Mouse (Mus musculus) cerebellum, adult 2 months (tissue): Measurements from ENCODE around the gene Adh6b.

Experiments used
- CTCF ChIP-seq: fragments of 200-500 bp; IDR thresholded peaks from 2 replicates; pipeline ENCODE4 v1.5.1; 2011; ENCODE audit warnings: low read depth, mild to moderate bottlenecking, control low read depth, low read length, moderate library complexity, borderline replicate concordance; ENCODE audit not compliant: insufficient read depth
- POLR2A ChIP-seq: fragments of 200-500 bp; IDR thresholded peaks from 2 replicates; pipeline ENCODE4 v1.6.1; 2011; ENCODE audit warnings: low read length, control low read depth, borderline replicate concordance; ENCODE audit not compliant: insufficient read depth

DNA sequence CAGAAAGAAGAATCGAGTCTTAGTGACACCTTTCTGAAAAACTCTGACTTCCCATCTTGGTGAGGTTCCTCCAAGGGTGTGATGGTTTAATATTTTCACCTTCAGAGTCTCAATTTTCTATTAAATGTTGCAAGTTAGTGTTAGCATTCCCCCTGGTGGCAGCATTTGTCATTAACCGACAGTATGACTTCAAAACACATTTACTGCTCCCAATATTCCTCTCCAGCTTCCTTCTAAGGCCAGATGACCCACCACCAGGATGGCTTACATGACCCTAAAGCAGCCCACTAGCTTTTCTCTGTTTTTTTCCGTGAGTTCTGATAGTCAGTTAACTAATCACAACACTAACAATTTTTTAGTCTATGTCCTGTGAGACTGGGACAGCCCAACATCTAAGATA lies 63.8 kb downstream of the Adh6b start:
- TF ChIP-seq CTCF: peak; percentile 16; the same call in 1 of the 2 replicates
- TF ChIP-seq POLR2A: no peak
